Mouse (Mus musculus) kidney, embryonic 14.5 days (tissue): ENCODE data around the gene Gm9999. TPM values are rescaled to one million over a fixed set of nuclear protein-coding genes. Genes with fewer than 3 reads are reported as not detected.
"Not testable (repeated sequence)": the region's sequence is repeated elsewhere in the genome, so short reads cannot be mapped to it uniquely, and the experiment has no call there.

Experiments used
- ATAC-seq: fragments of 200-750 bp; cut with Nextera tagmentation; 2 replicates; pipeline ENCODE4 v1.8.0; 2017; ENCODE audit warnings: moderate number of reproducible peaks, mild to moderate bottlenecking, moderate TSS enrichment, moderate library complexity; ENCODE audit not compliant: low FRiP score, low TSS enrichment
- H3K27ac ChIP-seq: fragments of 300-500 bp; sonication (generic); 2 replicates; pipeline ENCODE4 v1.5.1; 2014; ENCODE audit warnings: low read depth, mild to moderate bottlenecking, low read length, moderate library complexity, mixed read lengths
- H3K27me3 ChIP-seq: fragments of 300-500 bp; sonication (generic); 2 replicates; pipeline ENCODE4 v1.6.1; 2014; ENCODE audit warnings: mild to moderate bottlenecking, low read length; ENCODE audit not compliant: control insufficient read depth, insufficient read depth
- H3K36me3 ChIP-seq: fragments of 300-500 bp; sonication (generic); 2 replicates; pipeline ENCODE4 v1.6.1; 2014; ENCODE audit warnings: low read length, mixed read lengths; ENCODE audit not compliant: control insufficient read depth, insufficient read depth
- H3K4me1 ChIP-seq: fragments of 300-500 bp; sonication (generic); 2 replicates; pipeline ENCODE4 v1.6.1; 2014; ENCODE audit warnings: low read length, mixed read lengths; ENCODE audit not compliant: control insufficient read depth, insufficient read depth
- H3K4me2 ChIP-seq: fragments of 300-500 bp; sonication (generic); replicated peaks from 2 replicates; pipeline ENCODE4 v1.6.1; 2014; ENCODE audit warnings: low read depth, mild to moderate bottlenecking, low read length
- H3K4me3 ChIP-seq: fragments of 300-500 bp; sonication (generic); 2 replicates; pipeline ENCODE4 v1.5.1; 2014; ENCODE audit warnings: mild to moderate bottlenecking, low read length
- H3K9ac ChIP-seq: fragments of 300-500 bp; sonication (generic); 2 replicates; pipeline ENCODE4 v1.6.1; 2014; ENCODE audit warnings: low read depth, mild to moderate bottlenecking, low read length, moderate library complexity
- H3K9me3 ChIP-seq: fragments of 300-500 bp; sonication (generic); 2 replicates; pipeline ENCODE4 v1.6.1; 2016; ENCODE audit warnings: low read length; ENCODE audit not compliant: control insufficient read depth
- WGBS: fragments of 180-500 bp; shearing (Covaris S2); extraction: QIAGEN DNeasy Blood & Tissue Kit; methylation state at CpG from one replicate; pipeline ENCODE4 v1.1.7; 2014; 5-methylcytosine and 5-hydroxymethylcytosine counted together
- polyA plus RNA-seq: library from polyadenylated mRNA; unstranded; fragments of >200 nt; fragmentation: Nextera tagmentation; extraction: Ambion mirVana; gene quantifications from 2 replicates; pipeline ENCODE4 v1.2.1, GENCODE M21; 2014

Gene Gm9999
- polyA plus RNA-seq, 1 experiment from 2014 or later, result not detected

DNA sequence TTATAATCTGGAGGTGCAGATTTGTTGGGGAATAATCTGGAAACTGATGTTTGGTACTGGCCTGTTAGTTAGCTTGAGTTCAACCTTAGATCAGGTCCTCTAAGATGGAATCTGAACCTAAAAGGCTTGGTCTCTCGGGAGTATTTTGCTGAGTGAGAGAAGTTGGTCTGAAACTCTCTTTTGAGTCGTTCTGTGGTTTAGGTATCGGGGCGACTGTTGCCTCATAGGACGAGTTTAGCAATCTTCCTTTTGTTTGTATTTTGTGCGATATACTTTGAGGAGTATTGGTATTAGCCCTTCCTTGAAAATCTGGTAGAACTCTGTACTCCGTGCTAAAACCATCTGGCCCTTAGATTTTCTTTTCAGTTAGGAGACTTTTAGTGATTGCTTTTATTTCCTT, 19.3 kb upstream of the Gm9999 start:
- Histone ChIP-seq H3K27ac (no peak overlapping the region), H3K4me3 (no peak overlapping the region), H3K36me3 (no peaks in the 10 kb centered on the region), H3K9ac (no peak overlapping the region), H3K4me1 (no peaks in the 10 kb centered on the region), H3K27me3 (no peaks in the 10 kb centered on the region; the same call in 1 of the 2 replicates), H3K9me3 (no peaks in the 10 kb centered on the region), H3K4me2 (no peak overlapping the region)
- ATAC-seq, result no peak
- WGBS, result 83% methylated on average over 7 of the region's 7 CpGs

GRCm38 (mm10) chr7:46969898-46970297, 13.5 kb upstream of the Gm9999 start:
- Histone ChIP-seq H3K4me2 (no peak overlapping the region), H3K9ac (no peak overlapping the region), H3K9me3 (peaks cover 4% of the 10 kb centered on the region; the same call in 1 of the 2 replicates), H3K27ac (no peak overlapping the region), H3K36me3 (no peaks in the 10 kb centered on the region), H3K4me3 (no peak overlapping the region), H3K27me3 (no peaks in the 10 kb centered on the region), H3K4me1 (no peaks in the 10 kb centered on the region)
- no peak for ATAC-seq
- 87% methylated on average over 4 of the region's 4 CpGs for WGBS

DNA sequence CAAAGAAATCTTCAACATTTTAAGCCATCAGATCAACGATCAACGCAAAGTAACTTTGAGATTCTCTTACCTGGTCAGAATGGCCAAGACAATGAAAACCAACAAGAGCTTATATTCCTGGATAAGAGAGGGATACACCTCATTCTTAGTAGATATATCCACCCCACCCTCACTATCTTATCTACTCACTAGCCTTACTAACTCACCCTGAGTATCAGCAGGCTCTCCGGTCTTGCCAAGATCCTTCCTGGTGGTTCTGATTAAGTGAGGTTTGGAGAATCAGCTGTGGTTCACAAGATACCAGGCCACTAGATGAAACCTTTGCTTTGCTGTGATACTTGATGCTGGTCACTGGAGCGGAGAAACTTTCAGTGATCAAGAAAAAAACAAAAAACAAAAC, 8.7 kb upstream of the Gm9999 start:
- no peak for ATAC-seq
- Histone ChIP-seq H3K27me3 (no peaks in the 10 kb centered on the region), H3K9ac (no peak overlapping the region), H3K4me1 (no peaks in the 10 kb centered on the region), H3K4me2 (no peak overlapping the region), H3K4me3 (no peak overlapping the region), H3K27ac (no peak overlapping the region), H3K9me3 (peaks cover 4% of the 10 kb centered on the region; the same call in 1 of the 2 replicates), H3K36me3 (no peaks in the 10 kb centered on the region)
- WGBS, result 96% methylated on average over 4 of the region's 4 CpGs

DNA sequence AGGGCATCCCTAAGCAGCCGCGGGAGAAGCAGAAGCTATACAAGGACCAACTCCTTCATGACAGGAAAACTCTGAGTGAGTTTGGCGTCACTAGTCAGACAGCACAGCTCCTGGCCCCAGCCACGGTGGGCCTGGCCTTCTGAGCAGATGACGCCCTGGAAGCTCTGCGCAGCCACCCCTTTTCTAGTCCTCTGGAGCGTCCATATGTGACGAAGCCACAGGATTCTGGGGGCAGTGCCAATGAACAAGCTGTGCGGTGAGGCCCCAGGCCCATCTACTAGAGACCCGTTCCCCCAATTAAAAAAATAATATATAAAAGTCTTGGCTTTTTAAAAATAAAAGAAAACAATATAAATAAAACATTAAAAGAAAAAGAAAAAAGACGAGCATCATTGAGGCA, 7.9 kb upstream of the Gm9999 start:
- H3K4me3 ChIP-seq, result no peak overlapping the region
- H3K27ac ChIP-seq, result no peak overlapping the region
- no peak overlapping the region for H3K4me2 ChIP-seq
- WGBS, result 93% methylated on average over 11 of the region's 11 CpGs
- H3K9ac ChIP-seq, result no peak overlapping the region
- ATAC-seq, result no peak
- peaks cover 4% of the 10 kb centered on the region; the same call in 1 of the 2 replicates for H3K9me3 ChIP-seq
- H3K36me3 ChIP-seq, result no peaks in the 10 kb centered on the region
- H3K27me3 ChIP-seq, result no peaks in the 10 kb centered on the region
- no peaks in the 10 kb centered on the region for H3K4me1 ChIP-seq

- H3K4me2 ChIP-seq, result no peak overlapping the region
- H3K9me3 ChIP-seq, result no peaks in the 10 kb centered on the region
- 0 out of 2 replicates have a peak, but pooled peaks cover 10% of the 10 kb centered on the region for H3K4me1 ChIP-seq
- peaks cover 8% of the 10 kb centered on the region; the same call in 1 of the 2 replicates for H3K36me3 ChIP-seq
- 46% methylated on average over 8 of the region's 8 CpGs for WGBS
- ATAC-seq, result no peak
- no peak overlapping the region for H3K9ac ChIP-seq
- H3K4me3 ChIP-seq, result no peak overlapping the region
- no peak overlapping the region for H3K27ac ChIP-seq
- H3K27me3 ChIP-seq, result no peaks in the 10 kb centered on the region
These were observed 2.5 kb downstream of the Gm9999 start for GRCm38 (mm10) chr7:46985718-46986505.

DNA sequence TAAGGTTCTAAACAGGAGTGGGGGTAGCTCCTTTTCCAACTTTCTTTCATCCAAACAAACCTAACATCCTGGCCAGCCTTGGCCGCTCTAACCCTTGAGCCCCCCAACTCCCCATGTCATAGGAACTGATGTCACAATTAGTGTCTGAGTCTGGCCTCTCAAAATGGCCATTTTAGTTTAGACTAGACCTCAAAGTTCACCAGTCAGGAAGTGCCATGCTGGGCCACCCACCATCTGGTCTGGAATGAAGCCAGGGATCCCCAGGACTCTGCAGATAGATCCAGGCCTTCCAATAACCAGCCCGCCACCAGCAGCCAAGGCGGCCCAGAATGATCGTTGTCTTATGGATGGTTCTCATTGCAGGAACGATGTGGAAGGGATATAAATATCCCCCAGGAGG, 3.3 kb downstream of the Gm9999 start:
- no peak overlapping the region for H3K4me2 ChIP-seq
- H3K27ac ChIP-seq, result no peak overlapping the region
- peaks cover 12% of the 10 kb centered on the region; the same call in 1 of the 2 replicates for H3K36me3 ChIP-seq
- H3K9me3 ChIP-seq, result no peaks in the 10 kb centered on the region
- H3K9ac ChIP-seq, result no peak overlapping the region
- H3K27me3 ChIP-seq, result no peaks in the 10 kb centered on the region
- peak; percentile 60; the same call in 1 of the 2 replicates for ATAC-seq
- no peak overlapping the region for H3K4me3 ChIP-seq
- H3K4me1 ChIP-seq, result 0 out of 2 replicates have a peak, but pooled peaks cover 10% of the 10 kb centered on the region
- 34% methylated on average over 5 of the region's 5 CpGs for WGBS

DNA sequence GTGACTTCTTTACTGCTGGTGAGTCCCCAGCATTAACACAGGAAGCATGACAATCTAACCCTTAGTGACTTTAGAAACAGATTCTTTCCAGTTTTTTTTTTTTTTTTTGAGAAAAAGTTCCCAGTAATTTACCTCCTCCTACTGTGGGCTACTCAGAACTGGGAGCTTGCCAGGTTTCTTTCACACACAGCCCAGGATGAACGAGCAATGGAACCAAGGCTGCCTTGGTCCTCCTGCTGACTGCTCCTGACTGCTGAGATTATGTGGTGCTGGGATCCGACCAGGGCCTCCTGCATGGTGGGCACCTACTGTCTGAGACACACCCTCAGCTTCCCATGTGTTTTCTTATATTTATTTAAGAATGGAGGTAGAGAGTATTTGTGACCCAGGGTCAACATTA, 3.7 kb downstream of the Gm9999 start:
- H3K9me3 ChIP-seq, result no peaks in the 10 kb centered on the region
- no peak overlapping the region for H3K4me3 ChIP-seq
- 43% methylated on average over 2 of the region's 2 CpGs for WGBS
- H3K36me3 ChIP-seq, result peaks cover 16% of the 10 kb centered on the region
- peak; percentile 64 for ATAC-seq
- H3K27me3 ChIP-seq, result no peaks in the 10 kb centered on the region
- H3K9ac ChIP-seq, result no peak overlapping the region
- H3K27ac ChIP-seq, result no peak overlapping the region
- H3K4me2 ChIP-seq, result no peak overlapping the region
- 0 out of 2 replicates have a peak, but pooled peaks cover 10% of the 10 kb centered on the region for H3K4me1 ChIP-seq

GRCm38 (mm10) chr7:46989387-46989786, 6.0 kb downstream of the Gm9999 start:
- not testable (repeated sequence) for H3K27ac ChIP-seq, H3K4me2 ChIP-seq, H3K27me3 ChIP-seq, H3K4me1 ChIP-seq, H3K9me3 ChIP-seq, H3K9ac ChIP-seq, H3K4me3 ChIP-seq, ATAC-seq
- WGBS, result 81% methylated on average over 4 of the region's 4 CpGs
- H3K36me3 ChIP-seq, result peaks cover 38% of the 10 kb centered on the region

GRCm38 (mm10) chr7:46993079-46993478, 9.7 kb downstream of the Gm9999 start:
- no peaks in the 10 kb centered on the region for H3K9me3 ChIP-seq
- H3K4me1 ChIP-seq, result no peaks in the 10 kb centered on the region
- ATAC-seq, result no peak
- H3K9ac ChIP-seq, result no peak overlapping the region
- no peak overlapping the region for H3K4me2 ChIP-seq
- H3K36me3 ChIP-seq, result peaks cover 70% of the 10 kb centered on the region
- 57% methylated on average over 8 of the region's 8 CpGs for WGBS
- H3K4me3 ChIP-seq, result no peak overlapping the region
- no peaks in the 10 kb centered on the region for H3K27me3 ChIP-seq
- H3K27ac ChIP-seq, result no peak overlapping the region
